Mouse (Mus musculus) mature B cell (primary cell): ENCODE data around the gene Pgr.

Experiments
- in situ Hi-C: fragments of 300-500 bp; cut with MboI; formaldehyde crosslinking; loops from 2 replicates; pipeline ENCODE4 v1.14.3; 2019

Gene Pgr

GRCm38 (mm10) chr9:8899616-8900202 is at the start of gene Pgr:
TSS of gene Pgr (plus strand) at chr9:8899833.
- in situ Hi-C loops = no loop called here

GRCm38 (mm10) chr9:8857455-8857854 is 42.2 kb upstream of the Pgr start:
- in situ Hi-C loops = no loop called here

- in situ Hi-C loops = no loop called here
These were observed 31.1 kb upstream of the Pgr start for GRCm38 (mm10) chr9:8868511-8868910.

GRCm38 (mm10) chr9:8895205-8895604 is 4.4 kb upstream of the Pgr start:
- in situ Hi-C loops = no loop called here

- in situ Hi-C loops = no loop called here
These were observed 775 bp downstream of the Pgr start for GRCm38 (mm10) chr9:8900203-8901012.

- in situ Hi-C loops = no loop called here
These were observed 1.5 kb downstream of the Pgr start for GRCm38 (mm10) chr9:8901013-8901646.

- in situ Hi-C loops = no loop called here
These were observed 2.1 kb downstream of the Pgr start for GRCm38 (mm10) chr9:8901647-8902131.

GRCm38 (mm10) chr9:8902277-8902676 is 2.6 kb downstream of the Pgr start:
- in situ Hi-C loops = no loop called here

GRCm38 (mm10) chr9:8927561-8927960 is 27.9 kb downstream of the Pgr start:
- in situ Hi-C loops = no loop called here

GRCm38 (mm10) chr9:8937753-8938152 is 38.1 kb downstream of the Pgr start:
- in situ Hi-C loops = no loop called here

- in situ Hi-C loops = no loop called here
These were observed 53.7 kb downstream of the Pgr start for GRCm38 (mm10) chr9:8953306-8953705.

- in situ Hi-C loops = no loop called here
These were observed 65.0 kb downstream of the Pgr start for GRCm38 (mm10) chr9:8964512-8965133.

GRCm38 (mm10) chr9:8970240-8970639 is 70.6 kb downstream of the Pgr start:
- in situ Hi-C loops = no loop called here

- in situ Hi-C loops = no loop called here
These were observed 71.9 kb downstream of the Pgr start, which contains the start of gene Gm16485 for GRCm38 (mm10) chr9:8971491-8971890. TSS of gene Gm16485 (plus strand) at chr9:8971791.

- in situ Hi-C loops = no loop called here
These were observed 78.1 kb downstream of the Pgr start for GRCm38 (mm10) chr9:8977775-8978174.

- in situ Hi-C loops = no loop called here
These were observed 82.7 kb downstream of the Pgr start for GRCm38 (mm10) chr9:8982315-8982714.

- in situ Hi-C loops = no loop called here
These were observed 96.9 kb downstream of the Pgr start for GRCm38 (mm10) chr9:8996494-8996893.

- in situ Hi-C loops = no loop called here
These were observed 101.5 kb downstream of the Pgr start for GRCm38 (mm10) chr9:9001170-9001569.

- in situ Hi-C loops = no loop called here
These were observed 115.5 kb downstream of the Pgr start for GRCm38 (mm10) chr9:9015108-9015507.
